1 mouse cellular context compared by ENCODE assay signal in the genomic region with DNA sequence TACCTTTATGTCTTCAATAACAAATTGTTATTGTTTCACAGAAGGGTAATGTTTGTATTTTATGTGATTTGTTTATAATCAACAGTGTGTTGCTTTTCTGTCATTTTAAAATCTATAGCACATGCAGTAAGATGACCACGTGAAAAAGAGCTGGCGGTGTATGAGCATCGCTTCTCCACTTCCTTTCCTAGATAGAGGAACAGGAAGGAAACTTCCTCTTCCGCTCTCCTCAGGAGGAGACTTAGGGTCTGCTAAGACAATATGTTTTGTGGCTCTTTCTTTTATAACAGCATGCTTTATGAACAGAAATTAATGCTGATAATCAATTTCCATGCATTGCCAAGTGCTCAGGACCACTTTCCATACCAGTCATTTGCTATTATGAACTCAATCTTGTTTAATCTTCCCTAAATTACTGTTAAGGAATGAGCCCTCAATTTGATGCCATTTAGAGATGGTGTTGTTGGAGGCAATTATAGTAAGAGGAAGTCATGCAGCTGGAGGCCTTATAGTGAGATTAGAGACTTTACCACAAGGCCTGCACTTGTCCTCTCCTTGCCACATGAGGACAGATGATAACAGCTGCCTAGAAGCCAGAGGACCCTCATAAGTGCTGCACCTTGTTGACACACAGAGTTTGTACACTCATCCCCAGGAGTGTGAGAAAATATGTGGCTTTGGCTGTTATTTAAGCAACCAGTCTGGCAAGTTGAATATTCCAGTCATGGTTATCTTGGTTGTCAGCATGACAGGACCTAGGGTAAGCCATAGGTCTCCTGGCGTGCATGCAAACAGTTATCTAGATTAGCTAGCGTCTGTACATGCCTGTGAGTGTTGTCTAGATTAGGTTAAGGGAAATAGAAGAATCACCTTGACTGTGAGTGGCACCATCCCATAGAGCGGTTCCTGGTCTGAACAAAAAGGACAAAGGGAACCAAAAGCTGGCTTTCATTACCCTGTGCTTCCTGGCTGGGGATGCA.
TF ChIP-seq lines count a peak whose summit lies in the region.

No protein-coding gene starts in this region.

TF ChIP-seq in MEL, 35 proteins besides CTCF, POLR2A, EP300 and RAD21 (continued from another document):
- 0 out of 2 replicates have a peak, but pooled peaks have one; percentile 35 for TF ChIP-seq ELF1 (IDR thresholded peaks at IDR 0.05; ENCODE audit: low read depth, low read length)
- TF ChIP-seq USF1 (IDR thresholded peaks at IDR 0.05; ENCODE audit: low read depth, low read length) = 0 out of 2 replicates have a peak, but pooled peaks have one; percentile 42
- TF ChIP-seq POLR2AphosphoS2 (IDR thresholded peaks at IDR 0.05; ENCODE audit: low read length) = no peak
- peak; percentile 80 for TF ChIP-seq RCOR1 (IDR thresholded peaks at IDR 0.05; ENCODE audit: low read depth, low read length)
- TF ChIP-seq UBTF (IDR thresholded peaks at IDR 0.05; ENCODE audit: borderline replicate concordance, insufficient read depth, low read depth, low read length) = no peak
- TF ChIP-seq SIN3A (IDR thresholded peaks at IDR 0.05; ENCODE audit: low read length) = peak; percentile 62; the same call in 1 of the 2 replicates
- no peak for TF ChIP-seq E2F4 (IDR thresholded peaks at IDR 0.05; ENCODE audit: borderline replicate concordance, low read depth, low read length)
- no peak for TF ChIP-seq MAZ (IDR thresholded peaks at IDR 0.05; ENCODE audit: low read depth, low read length)
- TF ChIP-seq SMC3 (IDR thresholded peaks at IDR 0.05; ENCODE audit: low read depth, low read length) = no peak
- no peak for TF ChIP-seq GABPA (IDR thresholded peaks at IDR 0.05; ENCODE audit: low read depth, low read length)
- TF ChIP-seq NRF1 (IDR thresholded peaks at IDR 0.05; ENCODE audit: insufficient read depth, low read depth, low read length, poor library complexity, severe bottlenecking) = no peak
- TF ChIP-seq USF2 (IDR thresholded peaks at IDR 0.05; ENCODE audit: borderline replicate concordance in 1 of 2, insufficient read depth in 1 of 2, low read depth in 1 of 2, low read length in 2 of 2) = no peak
